Mouse (Mus musculus) olfactory bulb, adult 2 months (tissue): ENCODE measurements at regions not wholly inside any gene's neighbourhood (a gene's known extent, or its start where the extent isn't known, plus 50 kb on each side); places are given as distances from the start of the nearest gene placed in this dataset.

Experiments
- CTCF ChIP-seq: fragments of 200-500 bp; IDR thresholded peaks from 2 replicates; pipeline ENCODE4 v1.5.1; 2012; ENCODE audit warnings: low read depth, mild to moderate bottlenecking, low read length, moderate library complexity; ENCODE audit not compliant: insufficient read depth
- POLR2A ChIP-seq: fragments of 200-500 bp; IDR thresholded peaks from 2 replicates; pipeline ENCODE4 v1.6.1; 2012; ENCODE audit warnings: mild to moderate bottlenecking, low read depth, low read length, moderate library complexity; ENCODE audit not compliant: insufficient read depth

GRCm38 (mm10) chr15:59262380-59262779 is 373.3 kb downstream of the Gm49356 start:
- TF ChIP-seq CTCF = no peak
- no peak for TF ChIP-seq POLR2A
